Mouse (Mus musculus) embryonic fibroblast, embryonic 13.5 days (primary cell): ENCODE measurements around the gene Usp20. TPM values are rescaled to one million over a fixed set of nuclear protein-coding genes. Genes with fewer than 3 reads are reported as not detected.
A peak's percentile ranks its signal among the peaks of the same experiment; 100 is the strongest.

ENCODE experiments used
- H3K27ac ChIP-seq: 2 replicates; pipeline ENCODE4 v1.5.1; 2012; ENCODE audit warnings: low read length, control low read depth, inconsistent platforms; ENCODE audit not compliant: insufficient read depth
- H3K4me1 ChIP-seq: 2 replicates; pipeline ENCODE4 v1.6.1; 2011; ENCODE audit warnings: low read length; ENCODE audit not compliant: control insufficient read depth, insufficient read depth
- H3K4me3 ChIP-seq: 2 replicates; pipeline ENCODE4 v1.5.1; 2011; ENCODE audit warnings: mild to moderate bottlenecking, control low read depth, low read length; ENCODE audit not compliant: insufficient read depth
- CTCF ChIP-seq: IDR thresholded peaks from 2 replicates; pipeline ENCODE4 v1.5.1; 2011; ENCODE audit warnings: mild to moderate bottlenecking, control low read depth, low read length, moderate library complexity, borderline replicate concordance; ENCODE audit not compliant: insufficient read depth
- POLR2A ChIP-seq: IDR thresholded peaks from 2 replicates; pipeline ENCODE4 v1.6.1; 2011; ENCODE audit warnings: low read depth, mild to moderate bottlenecking, control low read depth, low read length, moderate library complexity
- polyA plus RNA-seq: library from polyadenylated mRNA; stranded (reverse); fragments of >200 nt; gene quantifications from 2 replicates; pipeline ENCODE4 v1.2.4, GENCODE M21; 2011; ENCODE audit warnings: low read depth; ENCODE audit not compliant: missing spikeins, insufficient read length

The Usp20 gene
- polyA plus RNA-seq, 1 experiment: 9.9 TPM

- H3K4me1 ChIP-seq: no peaks in the 10 kb centered on the region
- TF ChIP-seq POLR2A: no peak
- TF ChIP-seq CTCF: no peak
- peak overlapping the region; percentile 68 for H3K4me3 ChIP-seq
- H3K27ac ChIP-seq: no peak overlapping the region
Observed at GRCm38 (mm10) chr2:30983024-30983423, 945 bp downstream of the Usp20 start.

- TF ChIP-seq CTCF: no peak
- TF ChIP-seq POLR2A: no peak
- Histone ChIP-seq H3K4me3 (no peak overlapping the region), H3K4me1 (no peaks in the 10 kb centered on the region), H3K27ac (no peak overlapping the region)
Observed at GRCm38 (mm10) chr2:30985111-30986020, 3.3 kb downstream of the Usp20 start.

GRCm38 (mm10) chr2:30990221-30990620 is 8.1 kb downstream of the Usp20 start:
- Histone ChIP-seq H3K4me1 (no peaks in the 10 kb centered on the region), H3K27ac (no peak overlapping the region), H3K4me3 (no peak overlapping the region)
- TF ChIP-seq CTCF (no peak), POLR2A (no peak)

- Histone ChIP-seq H3K4me3 (no peak overlapping the region), H3K4me1 (no peaks in the 10 kb centered on the region)
- TF ChIP-seq POLR2A (no peak), CTCF (no peak)
Observed at GRCm38 (mm10) chr2:30994853-30995252, 12.8 kb downstream of the Usp20 start.

GRCm38 (mm10) chr2:30995432-30995996 is 13.4 kb downstream of the Usp20 start:
- no peak for TF ChIP-seq POLR2A
- no peak for TF ChIP-seq CTCF
- H3K4me1 ChIP-seq: no peaks in the 10 kb centered on the region

More at GRCm38 (mm10) chr2:30994853-30995252, 12.8 kb downstream of the Usp20 start:
- H3K27ac ChIP-seq: no peak overlapping the region

GRCm38 (mm10) chr2:30998443-30999260 is 16.6 kb downstream of the Usp20 start:
- no peaks in the 10 kb centered on the region for H3K4me1 ChIP-seq
- H3K27ac ChIP-seq: no peak overlapping the region
- TF ChIP-seq CTCF: no peak
- TF ChIP-seq POLR2A: no peak
- no peak overlapping the region for H3K4me3 ChIP-seq

More at GRCm38 (mm10) chr2:30995432-30995996, 13.4 kb downstream of the Usp20 start:
- no peak overlapping the region for H3K4me3 ChIP-seq
- no peak overlapping the region for H3K27ac ChIP-seq

- 0 out of 2 replicates have a peak, but pooled peaks cover 3% of the 10 kb centered on the region for H3K4me1 ChIP-seq
- H3K27ac ChIP-seq: no peak overlapping the region
- TF ChIP-seq POLR2A: no peak
- TF ChIP-seq CTCF: no peak
- H3K4me3 ChIP-seq: no peak overlapping the region
Observed at GRCm38 (mm10) chr2:31002857-31003256, 20.8 kb downstream of the Usp20 start.

GRCm38 (mm10) chr2:31005453-31005852 is 23.4 kb downstream of the Usp20 start:
- Histone ChIP-seq H3K4me1 (0 out of 2 replicates have a peak, but pooled peaks cover 3% of the 10 kb centered on the region), H3K4me3 (no peak overlapping the region), H3K27ac (no peak overlapping the region)
- TF ChIP-seq CTCF (no peak), POLR2A (no peak)

GRCm38 (mm10) chr2:31006434-31006833 is 24.4 kb downstream of the Usp20 start:
- Histone ChIP-seq H3K4me3 (no peak overlapping the region), H3K4me1 (0 out of 2 replicates have a peak, but pooled peaks cover 3% of the 10 kb centered on the region), H3K27ac (no peak overlapping the region)
- TF ChIP-seq CTCF (no peak), POLR2A (no peak)
